Mouse (Mus musculus): ENCODE measurements around the gene Ankzf1. TPM values are rescaled to one million over a fixed set of nuclear protein-coding genes. Genes with fewer than 3 reads are reported as not detected.

Ankzf1 gene
- polyA plus RNA-seq, 1 experiment, result 11.4 TPM

DNA sequence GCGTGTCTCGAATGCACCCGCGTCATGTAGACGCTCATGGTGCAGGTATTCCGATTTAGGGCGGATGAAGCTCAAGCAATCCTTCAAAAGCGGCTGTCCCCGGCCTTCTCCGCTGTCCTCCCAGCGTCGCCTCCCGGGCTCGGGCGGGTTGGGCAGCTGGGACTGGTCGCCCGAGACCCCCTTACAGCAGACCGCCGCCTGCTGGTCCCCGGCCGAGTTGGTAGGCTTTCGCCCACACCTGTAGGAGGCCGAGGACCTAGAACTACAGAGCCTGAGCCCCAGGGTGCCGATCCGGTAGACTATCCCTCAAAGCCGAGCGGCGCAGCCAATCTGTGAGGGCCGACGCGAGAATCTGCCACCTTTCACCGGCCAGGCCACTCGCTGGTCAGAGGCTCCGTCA lies 27.6 kb downstream of the Ankzf1 start, which contains the start of gene Tuba4a:
Tuba4a (minus strand) TSS at position 335 of the 400 bp plus-strand sequence.
- Histone ChIP-seq H3K4me3 (peak within 1 kb of the TSS; percentile 71), H3K27me3 (ENCODE audit: control insufficient read depth, insufficient read depth, insufficient read length) (no peaks in the 10 kb centered on the region), H3ac (ENCODE audit: control insufficient read depth, insufficient read length) (peak within 1 kb of the TSS; percentile 2), H3K79me2 (ENCODE audit: control insufficient read depth, insufficient read depth) (peaks cover 23% of the 10 kb centered on the region), H3K4me2 (ENCODE audit: low read depth) (peak within 1 kb of the TSS; percentile 95), H3K36me3 (ENCODE audit: control insufficient read depth, insufficient read depth) (peaks cover 11% of the 10 kb centered on the region)
- TF ChIP-seq POLR2AphosphoS2 (IDR thresholded peaks at IDR 0.05; ENCODE audit: insufficient read length, low read depth), result no peak

DNA sequence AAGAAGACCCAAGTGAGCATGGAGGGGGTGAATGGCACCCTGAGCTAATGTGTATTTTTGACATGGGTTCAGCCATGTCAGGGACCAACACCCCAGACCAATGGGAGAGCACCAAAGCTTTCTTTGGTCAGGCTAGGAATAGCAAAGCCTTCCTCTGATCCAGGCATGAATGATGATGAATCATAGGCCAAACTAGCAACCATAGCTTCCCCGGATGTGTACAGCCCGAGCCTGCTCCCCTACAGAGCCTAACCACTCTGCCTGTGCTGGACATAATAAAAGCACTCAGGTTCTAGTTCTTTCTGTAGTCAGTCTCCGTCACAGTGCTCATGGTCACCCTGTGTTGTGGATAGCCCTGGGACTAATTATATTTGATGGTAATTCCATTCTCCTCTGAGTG lies 29.6 kb downstream of the Ankzf1 start:
- no peak for TF ChIP-seq REST (IDR thresholded peaks at IDR 0.05; ENCODE audit: insufficient read depth, insufficient read length)
- TF ChIP-seq MYOD1 (IDR thresholded peaks at IDR 0.05; ENCODE audit: control insufficient read depth in 1 of 3, insufficient read length in 2 of 3, low read depth in 2 of 3), result no peak
- no peak for TF ChIP-seq USF1 (IDR thresholded peaks at IDR 0.05; ENCODE audit: low read depth)
- TF ChIP-seq MAX (IDR thresholded peaks at IDR 0.05; ENCODE audit: low read depth), result no peak
- no peak for TF ChIP-seq CEBPB (IDR thresholded peaks at IDR 0.05; ENCODE audit: insufficient read depth, poor library complexity, severe bottlenecking)
- TF ChIP-seq TCF12 (IDR thresholded peaks at IDR 0.05; ENCODE audit: insufficient read depth, poor library complexity, severe bottlenecking), result no peak
- no peak for TF ChIP-seq MYOG (IDR thresholded peaks at IDR 0.05; ENCODE audit: control insufficient read depth in 1 of 3, insufficient read depth in 1 of 3, insufficient read length in 2 of 3, low read depth in 2 of 3)
- no peak for TF ChIP-seq POLR2A (IDR thresholded peaks at IDR 0.05; ENCODE audit: insufficient read length, low read depth)
- TF ChIP-seq POLR2AphosphoS2 (IDR thresholded peaks at IDR 0.05; ENCODE audit: insufficient read length, low read depth), result no peak
- no peak for TF ChIP-seq E2F4 (IDR thresholded peaks at IDR 0.05; ENCODE audit: insufficient read depth)
- TF ChIP-seq SRF (IDR thresholded peaks at IDR 0.05; ENCODE audit: control insufficient read depth, insufficient read length, low read depth), result no peak
- TF ChIP-seq TCF3 (IDR thresholded peaks at IDR 0.05; ENCODE audit: insufficient read length, low read depth), result no peak

DNA sequence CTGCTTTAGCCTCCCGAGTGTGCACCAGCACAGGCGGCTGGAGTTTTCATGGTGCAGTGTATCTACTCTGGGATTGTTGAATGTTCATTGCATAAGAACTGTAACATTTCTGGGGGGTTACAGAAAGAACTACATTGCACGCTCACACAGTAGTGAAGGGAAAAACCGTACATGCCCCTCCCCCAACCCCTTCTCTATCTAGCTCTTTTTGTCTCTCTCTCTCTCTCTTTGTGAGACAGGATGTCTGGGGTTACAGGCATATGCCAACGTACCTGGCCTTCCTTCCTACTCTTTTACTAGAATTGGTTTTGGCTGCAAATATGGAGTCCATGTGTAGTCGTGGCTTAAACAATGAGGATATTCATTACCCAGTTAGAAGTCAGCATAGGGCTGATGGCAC lies 31.0 kb downstream of the Ankzf1 start:
- no peak overlapping the region for H3ac ChIP-seq (ENCODE audit: control insufficient read depth, insufficient read length)
- no peak overlapping the region for H3K4me2 ChIP-seq (ENCODE audit: low read depth)
- H3K4me3 ChIP-seq, result no peak overlapping the region
- no peak for TF ChIP-seq MAX (IDR thresholded peaks at IDR 0.05; ENCODE audit: low read depth)
- TF ChIP-seq MYOD1 (IDR thresholded peaks at IDR 0.05; ENCODE audit: control insufficient read depth in 1 of 3, insufficient read length in 2 of 3, low read depth in 2 of 3), result no peak
- H3K27me3 ChIP-seq (ENCODE audit: control insufficient read depth, insufficient read depth, insufficient read length), result no peaks in the 10 kb centered on the region
- no peaks in the 10 kb centered on the region for H3K36me3 ChIP-seq (ENCODE audit: control insufficient read depth, insufficient read depth)
- H3K79me2 ChIP-seq (ENCODE audit: control insufficient read depth, insufficient read depth), result peaks cover 2% of the 10 kb centered on the region

More for the DNA sequence above, 29.6 kb downstream of the Ankzf1 start:
- Histone ChIP-seq H3K36me3 (ENCODE audit: control insufficient read depth, insufficient read depth) (no peaks in the 10 kb centered on the region), H3K27me3 (ENCODE audit: control insufficient read depth, insufficient read depth, insufficient read length) (no peaks in the 10 kb centered on the region), H3K4me3 (no peak overlapping the region), H3ac (ENCODE audit: control insufficient read depth, insufficient read length) (no peak overlapping the region), H3K79me2 (ENCODE audit: control insufficient read depth, insufficient read depth) (peaks cover 15% of the 10 kb centered on the region), H3K4me2 (ENCODE audit: low read depth) (peak overlapping the region; percentile 20)

DNA sequence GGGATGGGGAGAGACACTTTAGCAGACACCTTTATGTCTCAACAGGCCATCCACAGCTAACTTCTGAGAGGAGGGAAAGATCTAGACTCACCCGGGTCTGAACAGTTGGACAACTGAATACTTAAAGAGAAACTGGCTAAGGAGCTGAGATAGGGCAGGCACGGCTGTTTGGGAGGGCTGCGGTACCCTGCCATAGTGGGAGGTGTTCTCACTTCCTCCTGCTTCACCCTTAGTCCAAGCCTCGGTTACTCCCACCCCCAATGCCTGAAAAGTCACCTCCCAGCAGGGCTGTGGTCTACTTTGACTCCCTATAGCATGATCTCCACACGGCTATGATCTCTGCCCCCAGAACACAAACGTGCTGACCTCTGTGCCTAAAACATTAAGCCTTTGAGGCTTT lies 31.6 kb downstream of the Ankzf1 start:
- TF ChIP-seq TCF12 (IDR thresholded peaks at IDR 0.05; ENCODE audit: insufficient read depth, poor library complexity, severe bottlenecking) (no peak), MYOG (IDR thresholded peaks at IDR 0.05; ENCODE audit: control insufficient read depth in 1 of 3, insufficient read depth in 1 of 3, insufficient read length in 2 of 3, low read depth in 2 of 3) (no peak), CEBPB (IDR thresholded peaks at IDR 0.05; ENCODE audit: insufficient read depth, poor library complexity, severe bottlenecking) (no peak)
- no peak overlapping the region for H3ac ChIP-seq (ENCODE audit: control insufficient read depth, insufficient read length)
- no peak overlapping the region for H3K4me3 ChIP-seq
- H3K79me2 ChIP-seq (ENCODE audit: control insufficient read depth, insufficient read depth), result no peaks in the 10 kb centered on the region
- no peaks in the 10 kb centered on the region for H3K27me3 ChIP-seq (ENCODE audit: control insufficient read depth, insufficient read depth, insufficient read length)
- no peak overlapping the region for H3K4me2 ChIP-seq (ENCODE audit: low read depth)
- H3K36me3 ChIP-seq (ENCODE audit: control insufficient read depth, insufficient read depth), result no peaks in the 10 kb centered on the region

DNA sequence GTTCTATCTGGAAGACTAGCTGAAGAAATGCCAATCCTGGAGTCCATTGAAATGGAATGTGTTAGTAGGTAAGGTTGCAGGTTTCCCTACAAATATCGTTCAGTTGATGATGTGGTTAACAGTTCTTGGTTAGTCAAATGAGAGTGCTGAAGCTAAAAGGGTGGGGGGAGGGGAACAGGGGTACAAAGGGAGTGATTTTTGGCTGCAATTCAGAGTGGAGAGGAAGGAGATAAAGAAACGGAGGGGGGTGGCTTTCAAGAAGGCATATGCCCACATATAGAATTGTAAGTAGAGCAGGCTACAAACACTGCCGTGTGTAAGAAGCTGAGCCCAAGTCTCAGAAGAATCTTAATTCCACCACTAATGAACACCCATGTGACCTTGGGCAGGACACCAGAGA lies 33.5 kb downstream of the Ankzf1 start:
- Histone ChIP-seq H3ac (ENCODE audit: control insufficient read depth, insufficient read length) (no peak overlapping the region), H3K36me3 (ENCODE audit: control insufficient read depth, insufficient read depth) (no peaks in the 10 kb centered on the region), H3K4me3 (no peak overlapping the region), H3K79me2 (ENCODE audit: control insufficient read depth, insufficient read depth) (no peaks in the 10 kb centered on the region), H3K4me2 (ENCODE audit: low read depth) (no peak overlapping the region), H3K27me3 (ENCODE audit: control insufficient read depth, insufficient read depth, insufficient read length) (no peaks in the 10 kb centered on the region)
- no peak for TF ChIP-seq CEBPB (IDR thresholded peaks at IDR 0.05; ENCODE audit: insufficient read depth, poor library complexity, severe bottlenecking)
- no peak for TF ChIP-seq POLR2AphosphoS2 (IDR thresholded peaks at IDR 0.05; ENCODE audit: insufficient read length, low read depth)
- no peak for TF ChIP-seq E2F4 (IDR thresholded peaks at IDR 0.05; ENCODE audit: insufficient read depth)
- no peak for TF ChIP-seq MAX (IDR thresholded peaks at IDR 0.05; ENCODE audit: low read depth)
- TF ChIP-seq TCF3 (IDR thresholded peaks at IDR 0.05; ENCODE audit: insufficient read length, low read depth), result no peak
- no peak for TF ChIP-seq TCF12 (IDR thresholded peaks at IDR 0.05; ENCODE audit: insufficient read depth, poor library complexity, severe bottlenecking)
- TF ChIP-seq MYOD1 (IDR thresholded peaks at IDR 0.05; ENCODE audit: control insufficient read depth in 1 of 3, insufficient read length in 2 of 3, low read depth in 2 of 3), result no peak
- TF ChIP-seq USF1 (IDR thresholded peaks at IDR 0.05; ENCODE audit: low read depth), result no peak
- no peak for TF ChIP-seq REST (IDR thresholded peaks at IDR 0.05; ENCODE audit: insufficient read depth, insufficient read length)
- TF ChIP-seq POLR2A (IDR thresholded peaks at IDR 0.05; ENCODE audit: insufficient read length, low read depth), result no peak
- TF ChIP-seq SRF (IDR thresholded peaks at IDR 0.05; ENCODE audit: control insufficient read depth, insufficient read length, low read depth), result no peak
- TF ChIP-seq MYOG (IDR thresholded peaks at IDR 0.05; ENCODE audit: control insufficient read depth in 1 of 3, insufficient read depth in 1 of 3, insufficient read length in 2 of 3, low read depth in 2 of 3), result no peak

All from myocyte (in vitro differentiated cells).